Mouse (Mus musculus): ENCODE measurements around the gene Tmed2.

- TF ChIP-seq CTCF (IDR thresholded peaks at IDR 0.05; ENCODE audit: borderline replicate concordance, extremely low read depth, insufficient read depth, insufficient read length) (no peak), POLR2A (IDR thresholded peaks at IDR 0.05; ENCODE audit: borderline replicate concordance, extremely low read depth, insufficient read depth, insufficient read length, poor library complexity, severe bottlenecking) (no peak)
These were observed 39.9 kb upstream of the Tmed2 start for GRCm38 (mm10) chr5:124500573-124500972.

Measured in brain, embryonic 14.5 days (tissue).